Mouse (Mus musculus): ENCODE data around the gene Zfp459. TPM values are rescaled to one million over a fixed set of nuclear protein-coding genes. Genes with fewer than 3 reads are reported as not detected.
A peak's percentile ranks its signal among the peaks of the same experiment; 100 is the strongest.
"Not testable (repeated sequence)": the region's sequence is repeated elsewhere in the genome, so short reads cannot be mapped to it uniquely, and the experiment has no call there.

Gene Zfp459
- 1 to 10 TPM; 3.4 to 5.9 (median 4.4) TPM for total RNA-seq (2022)

DNA sequence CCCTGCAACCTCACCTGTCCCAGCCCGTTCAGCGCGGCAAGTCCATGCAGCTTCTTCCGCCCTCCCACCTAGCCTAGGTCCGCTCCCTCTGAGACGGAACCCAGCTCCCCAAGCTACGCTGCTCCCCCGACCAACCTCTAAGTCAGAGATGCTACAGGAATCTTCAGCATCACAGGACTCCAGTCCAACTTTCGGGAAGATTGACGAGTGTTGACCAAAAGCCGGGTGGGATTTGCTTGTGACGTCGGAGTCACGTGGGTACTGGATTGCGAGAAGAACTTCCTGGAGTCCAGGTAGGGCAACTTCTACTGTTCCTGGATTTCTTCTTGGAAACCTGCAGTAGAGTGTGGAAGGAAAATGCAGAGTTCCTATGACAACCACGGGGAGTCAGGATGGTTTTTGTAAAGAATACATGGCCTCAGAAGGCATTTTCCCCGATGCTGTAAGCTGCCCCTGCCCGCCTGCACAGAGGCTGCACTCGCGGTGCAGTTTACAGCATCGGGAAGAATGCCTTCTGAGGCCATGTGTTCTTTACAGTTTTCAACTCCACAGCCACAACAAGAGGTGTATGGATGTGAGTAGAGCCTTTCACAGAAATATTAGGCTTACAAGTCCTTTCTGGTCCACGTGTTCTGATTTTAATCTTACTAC, at the start of gene Zfp459:
Zfp459 (minus strand) TSS at position 212 of the 651 bp plus-strand sequence.
- peak; percentile 15 to 22 for DNase-seq (ENCODE audit: low spot score in 2 of 2)

DNA sequence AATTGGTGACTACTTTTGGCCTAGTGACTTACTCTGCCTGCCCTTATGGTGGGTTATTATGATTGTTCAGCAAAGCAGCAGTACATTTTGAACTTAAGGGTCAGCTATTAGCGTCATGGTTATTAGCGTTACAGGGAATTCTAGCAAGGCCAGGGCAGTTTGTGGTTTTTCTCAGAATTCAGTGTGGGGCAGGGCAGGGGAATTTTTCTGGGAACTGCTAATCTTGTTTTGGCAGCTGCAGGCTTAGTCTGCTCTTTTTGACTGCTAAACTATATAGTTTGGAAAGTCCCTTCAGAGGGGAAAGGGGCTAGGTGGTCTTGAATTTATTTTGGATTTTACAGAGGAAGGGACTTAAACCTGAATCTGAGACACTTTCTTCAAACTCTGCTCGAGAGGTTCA, 48.1 kb upstream of the Zfp459 start:
- DNase-seq (ENCODE audit: low spot score in 2 of 2): no peak

DNA sequence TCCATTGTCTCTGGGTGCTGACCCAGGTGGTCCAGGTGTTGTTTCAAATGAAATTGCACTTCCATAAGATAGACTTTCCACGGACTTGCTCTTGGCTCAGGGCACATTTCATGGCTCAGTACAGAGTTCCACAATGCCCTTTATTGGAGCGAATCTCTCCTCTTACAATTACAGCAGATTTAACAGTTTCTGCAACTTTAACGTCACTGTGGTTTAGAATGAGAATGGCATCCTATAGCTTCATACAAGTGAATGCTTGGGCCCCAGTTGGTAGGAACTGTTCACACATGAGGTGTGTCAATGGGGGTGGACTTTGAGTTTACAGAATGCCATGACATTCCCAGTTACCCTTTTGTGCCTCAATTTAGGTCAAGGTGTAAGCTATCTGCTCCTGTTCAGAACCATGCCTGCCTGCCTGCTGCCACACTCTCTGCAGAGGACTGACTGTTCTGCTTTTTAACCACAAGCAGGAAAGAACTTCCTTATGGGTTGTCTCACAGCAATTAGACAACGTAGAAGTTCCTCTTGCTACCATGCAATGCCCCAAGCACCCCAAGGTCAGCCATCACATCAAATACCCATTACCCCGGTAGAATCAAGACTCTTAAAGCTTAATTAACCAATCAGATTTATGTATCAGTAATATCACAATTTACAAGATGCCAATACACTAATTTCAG, 42.4 kb upstream of the Zfp459 start:
- not testable (repeated sequence) for DNase-seq (ENCODE audit: low spot score in 2 of 2)

DNA sequence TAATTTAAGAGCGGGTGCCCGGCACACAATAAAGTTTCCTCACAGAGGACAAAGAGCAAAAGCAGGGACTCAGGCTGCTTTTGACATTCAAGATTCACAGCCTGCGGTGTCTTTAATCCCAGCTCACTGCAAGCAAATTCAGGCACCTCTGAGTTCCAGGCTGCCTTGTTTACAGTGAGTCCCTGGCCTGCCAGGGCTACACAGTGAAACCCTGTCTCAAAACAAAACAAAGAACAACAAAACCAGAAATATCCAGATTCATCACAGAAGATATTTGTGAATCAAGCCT, 30.7 kb upstream of the Zfp459 start:
- DNase-seq (ENCODE audit: low spot score in 2 of 2): no peak

DNA sequence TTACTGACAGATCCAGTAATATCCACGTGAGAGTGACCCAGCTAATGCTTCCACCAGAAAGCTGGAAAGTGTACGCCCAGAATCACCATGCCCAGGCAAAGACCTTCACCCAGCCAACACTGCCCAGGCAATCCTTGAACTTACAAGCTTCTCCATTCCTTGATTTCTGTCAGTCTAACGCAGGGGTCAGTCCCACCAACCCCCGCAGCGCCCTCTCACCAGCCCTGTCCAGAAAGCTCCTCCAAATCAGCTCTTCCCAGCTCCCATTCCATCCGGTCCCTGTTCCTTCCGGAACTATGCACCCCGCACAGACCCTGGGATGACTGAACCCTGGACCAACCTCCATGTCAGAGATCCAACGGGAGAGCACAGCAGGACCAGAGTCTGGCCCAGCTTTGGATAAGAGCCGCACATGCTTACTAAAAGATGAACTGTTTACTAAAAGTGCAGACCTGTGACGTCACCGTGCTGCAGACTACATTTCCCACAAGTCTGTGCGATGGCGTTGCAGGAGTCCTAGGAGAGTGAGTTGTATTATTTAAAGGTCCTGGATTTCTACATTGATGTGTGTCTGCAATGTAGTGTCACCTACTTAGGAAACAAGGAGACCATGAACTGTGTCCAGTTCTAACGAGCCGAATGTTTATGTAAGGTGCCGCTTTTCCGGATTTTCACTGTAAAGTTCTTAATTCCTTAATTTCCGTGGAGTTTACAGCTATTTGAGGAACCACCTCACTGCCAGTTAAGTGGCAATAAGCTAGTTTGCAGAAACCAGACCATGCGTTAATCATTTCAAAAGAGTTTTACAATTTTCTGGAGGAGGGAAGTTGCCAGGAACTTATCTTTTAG, 30.2 kb upstream of the Zfp459 start, which contains the start of gene Zfp874a:
Zfp874a (minus strand) TSS at position 453 of the 849 bp plus-strand sequence.
- DNase-seq (ENCODE audit: low spot score in 2 of 2): peak; percentile 93

DNA sequence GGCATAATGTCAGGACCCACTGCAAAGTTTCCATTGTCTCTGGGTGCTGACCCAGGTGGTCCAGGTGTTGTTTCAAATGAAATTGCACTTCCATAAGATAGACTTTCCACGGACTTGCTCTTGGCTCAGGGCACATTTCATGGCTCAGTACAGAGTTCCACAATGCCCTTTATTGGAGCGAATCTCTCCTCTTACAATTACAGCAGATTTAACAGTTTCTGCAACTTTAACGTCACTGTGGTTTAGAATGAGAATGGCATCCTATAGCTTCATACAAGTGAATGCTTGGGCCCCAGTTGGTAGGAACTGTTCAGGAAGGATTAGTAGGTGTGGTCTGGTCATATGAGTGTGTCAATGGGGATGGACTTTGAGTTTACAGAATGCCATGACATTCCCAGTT, 15.9 kb upstream of the Zfp459 start:
- DNase-seq (ENCODE audit: low spot score in 2 of 2): not testable (repeated sequence)

DNA sequence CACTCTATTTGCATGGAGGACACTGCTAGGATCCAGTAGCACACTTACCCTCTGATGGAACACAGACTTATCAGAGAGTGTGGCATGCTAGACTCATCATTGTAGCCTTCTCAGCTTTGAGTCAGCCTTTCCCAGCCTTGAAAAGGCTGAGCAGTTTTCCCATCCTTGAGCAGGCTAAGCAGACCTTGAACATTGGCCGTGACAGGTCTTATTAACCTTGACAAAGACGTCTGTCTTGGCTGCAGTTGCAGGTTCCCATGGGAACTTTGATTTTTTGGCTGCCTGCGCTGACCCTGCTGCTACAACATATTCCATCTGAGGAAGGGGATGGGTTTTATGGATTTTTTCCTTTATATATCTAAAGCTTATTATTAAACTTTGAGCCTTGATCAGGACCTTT, 6.9 kb upstream of the Zfp459 start:
- DNase-seq (ENCODE audit: low spot score in 2 of 2): no peak

DNA sequence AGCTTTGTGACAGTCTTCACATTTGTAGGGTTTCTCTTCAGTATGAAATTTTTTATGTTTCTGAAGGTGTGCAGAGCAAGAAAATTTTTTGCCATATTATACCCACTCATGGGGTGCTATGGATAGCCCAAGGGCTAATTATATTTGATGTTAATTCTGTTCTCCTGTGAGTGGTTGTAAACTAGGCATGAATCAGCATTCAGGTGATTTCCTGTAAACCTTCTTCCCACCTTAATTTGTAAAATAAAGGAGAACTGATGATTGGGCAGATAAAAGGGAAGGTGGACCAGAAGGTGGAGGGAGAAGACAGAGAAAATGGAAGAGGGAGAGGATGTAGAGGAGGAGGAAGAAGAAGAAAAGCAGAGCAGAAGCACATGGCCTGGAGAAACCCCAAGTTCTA, 4.5 kb upstream of the Zfp459 start:
- DNase-seq (ENCODE audit: low spot score in 2 of 2): not testable (repeated sequence)

DNA sequence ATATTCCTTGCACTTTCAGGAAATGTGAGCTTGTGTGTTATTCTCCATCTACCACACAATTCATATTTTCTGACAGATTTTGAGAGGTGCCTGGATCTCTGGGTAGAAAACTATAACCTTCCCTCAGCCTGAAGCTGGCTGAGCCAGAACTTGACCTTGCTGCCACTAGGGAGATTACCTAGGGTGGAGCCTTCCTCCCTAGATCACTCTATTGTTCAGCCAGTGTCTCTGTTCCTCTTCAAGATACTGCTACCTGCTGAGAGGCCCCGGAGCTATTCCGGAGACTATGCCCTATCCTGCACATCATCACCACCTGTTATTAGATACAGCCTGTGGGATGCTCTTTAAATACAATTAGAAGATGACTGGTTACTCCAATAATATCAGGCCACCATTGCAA, 1.3 kb upstream of the Zfp459 start:
- DNase-seq (ENCODE audit: low spot score in 2 of 2): not testable (repeated sequence)

DNA sequence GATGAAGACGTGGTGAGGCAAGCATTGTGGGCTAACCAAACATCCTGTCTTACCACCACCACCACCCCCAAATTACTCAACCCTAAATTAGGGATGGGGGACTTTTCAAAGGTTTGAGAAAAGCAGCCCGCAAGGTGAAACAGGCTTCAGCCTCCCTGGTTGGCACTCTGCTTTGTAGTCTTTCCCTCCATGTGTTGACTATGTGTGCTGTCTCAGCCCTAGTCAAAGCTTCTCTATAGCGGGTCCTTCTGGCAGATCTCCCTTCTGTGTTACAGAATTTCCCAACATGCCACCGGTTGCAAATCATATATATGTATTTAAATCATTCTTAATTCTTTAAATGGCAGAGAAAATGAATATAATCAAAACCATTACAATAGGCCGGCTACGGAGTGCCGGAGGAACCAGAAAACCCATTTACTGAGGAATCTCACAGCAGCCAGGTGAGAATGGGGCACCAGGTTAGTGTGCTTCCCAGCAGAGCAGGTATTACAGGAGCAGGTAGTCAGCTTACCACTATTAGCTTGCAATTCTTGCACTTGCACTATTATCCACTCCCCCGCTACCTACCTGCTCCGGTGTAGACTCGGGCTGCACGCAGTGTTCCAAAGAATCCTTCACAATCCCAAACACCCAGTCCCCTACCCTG, 536 bp downstream of the Zfp459 start:
- no peak for DNase-seq (ENCODE audit: low spot score in 2 of 2)

DNA sequence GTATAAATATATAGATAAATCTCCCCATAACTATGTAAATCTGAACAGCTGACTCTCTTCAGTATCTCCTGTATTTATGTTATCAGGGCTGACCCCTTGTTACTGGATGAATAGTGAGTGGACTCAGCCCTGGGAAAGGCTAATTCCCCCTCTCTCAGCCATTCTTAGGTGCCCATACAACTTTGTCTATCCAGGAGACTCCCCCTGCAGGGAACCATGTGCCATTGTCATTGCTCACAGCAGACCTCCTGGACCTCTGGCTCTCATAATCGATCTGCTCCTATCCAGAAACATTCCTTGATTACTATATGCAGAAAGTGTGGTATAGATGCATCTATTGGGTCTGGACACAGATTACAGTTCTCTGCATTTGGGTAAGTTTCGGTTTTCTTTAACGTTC, 4.4 kb downstream of the Zfp459 start:
- DNase-seq (ENCODE audit: low spot score in 2 of 2): no peak

DNA sequence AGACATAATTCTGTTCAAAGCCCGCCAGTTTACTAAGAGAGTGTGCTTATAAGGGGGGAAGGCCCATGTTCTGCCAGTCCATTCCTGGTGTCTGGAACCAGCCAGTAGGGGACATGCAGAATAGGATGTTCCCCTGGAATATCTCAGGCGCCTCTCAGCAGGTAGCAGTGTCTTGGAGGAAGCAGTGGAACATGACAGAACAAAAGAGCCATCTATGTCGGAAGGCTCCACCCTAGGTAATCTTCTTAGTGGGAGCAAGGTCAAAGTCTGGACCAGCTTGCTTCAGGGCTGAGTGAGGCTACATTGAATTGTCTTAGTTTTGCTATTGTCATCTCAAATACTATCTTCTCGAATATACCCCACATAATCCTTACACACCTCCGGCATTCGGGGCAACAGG, 5.5 kb downstream of the Zfp459 start:
- no peak for DNase-seq (ENCODE audit: low spot score in 2 of 2)

DNA sequence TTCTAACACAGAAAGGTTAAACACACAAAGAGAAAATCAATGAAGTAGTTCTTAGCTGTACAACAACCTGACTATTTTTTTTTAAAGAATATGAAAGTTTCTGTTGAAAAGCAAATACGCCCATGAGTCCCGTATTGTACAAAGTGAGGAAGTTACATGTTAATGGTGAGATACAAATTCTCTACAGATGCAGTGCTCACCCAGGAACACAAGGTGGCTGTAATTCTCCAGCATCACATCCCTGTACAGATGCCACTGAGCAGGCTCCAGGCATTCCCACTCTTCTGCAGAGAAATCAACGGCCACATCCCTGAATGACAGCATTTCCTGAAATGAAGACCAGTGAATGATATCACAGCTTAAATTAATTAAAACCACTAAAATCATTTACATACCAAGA, 7.6 kb downstream of the Zfp459 start:
- DNase-seq (ENCODE audit: low spot score in 2 of 2): not testable (repeated sequence)

DNA sequence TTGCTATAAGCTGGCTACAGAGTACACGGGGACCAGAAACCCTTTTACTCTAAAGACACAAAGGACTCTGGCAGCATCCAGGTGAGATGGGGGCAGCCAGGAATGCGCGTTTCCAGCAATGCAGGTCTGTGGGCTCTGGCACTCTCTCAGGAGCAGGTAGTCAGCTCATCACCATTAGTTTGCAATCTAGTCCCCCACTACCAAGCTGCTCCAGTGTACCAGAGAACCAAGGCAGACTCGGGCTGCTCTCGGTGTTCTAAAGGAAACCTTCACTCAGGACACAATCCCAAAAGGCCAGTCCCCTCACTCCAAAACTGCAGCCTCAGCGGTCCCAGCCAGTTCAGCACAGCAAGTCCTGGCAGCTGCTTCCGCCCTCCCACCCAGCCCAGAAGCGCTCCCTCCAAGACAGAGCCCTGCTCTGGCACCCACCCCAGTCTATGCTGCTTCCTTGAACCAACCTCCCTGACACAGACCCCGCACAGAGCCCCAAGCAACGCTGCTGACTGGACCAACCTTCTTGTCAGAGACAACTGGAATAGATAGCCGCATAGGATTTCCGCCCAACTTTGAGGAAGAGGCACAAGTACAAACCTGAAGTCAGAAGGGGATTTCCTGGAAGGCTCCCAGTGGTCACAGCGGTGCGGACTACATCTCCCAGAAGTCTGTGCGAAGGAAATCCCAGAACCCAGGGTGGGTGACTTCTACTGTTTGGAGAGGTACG, 21.9 kb downstream of the Zfp459 start, which contains the start of gene Zfp429:
Zfp429 (minus strand) TSS at position 637 of the 721 bp plus-strand sequence.
- DNase-seq (ENCODE audit: low spot score in 2 of 2): peak; percentile 48 to 55

DNA sequence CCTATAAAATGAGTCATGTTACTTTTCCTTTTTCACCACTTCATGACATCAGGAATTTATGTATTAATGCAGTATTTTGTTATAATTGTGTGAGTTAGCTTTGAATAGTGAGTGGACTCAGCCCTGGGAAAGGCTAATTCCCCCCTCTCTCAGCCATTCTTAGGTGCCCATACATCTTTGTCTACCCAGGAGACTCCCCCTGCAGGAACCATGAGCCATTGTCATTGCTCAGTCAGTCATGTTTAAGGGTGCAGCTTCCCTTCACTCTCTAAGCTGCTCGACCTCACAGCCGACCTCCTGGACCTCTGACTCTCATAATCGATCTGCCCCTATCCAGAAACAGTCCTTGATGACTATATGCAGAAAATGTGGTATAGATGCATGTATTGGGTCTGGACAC, 45.0 kb downstream of the Zfp459 start:
- not testable (repeated sequence) for DNase-seq (ENCODE audit: low spot score in 2 of 2)

DNA sequence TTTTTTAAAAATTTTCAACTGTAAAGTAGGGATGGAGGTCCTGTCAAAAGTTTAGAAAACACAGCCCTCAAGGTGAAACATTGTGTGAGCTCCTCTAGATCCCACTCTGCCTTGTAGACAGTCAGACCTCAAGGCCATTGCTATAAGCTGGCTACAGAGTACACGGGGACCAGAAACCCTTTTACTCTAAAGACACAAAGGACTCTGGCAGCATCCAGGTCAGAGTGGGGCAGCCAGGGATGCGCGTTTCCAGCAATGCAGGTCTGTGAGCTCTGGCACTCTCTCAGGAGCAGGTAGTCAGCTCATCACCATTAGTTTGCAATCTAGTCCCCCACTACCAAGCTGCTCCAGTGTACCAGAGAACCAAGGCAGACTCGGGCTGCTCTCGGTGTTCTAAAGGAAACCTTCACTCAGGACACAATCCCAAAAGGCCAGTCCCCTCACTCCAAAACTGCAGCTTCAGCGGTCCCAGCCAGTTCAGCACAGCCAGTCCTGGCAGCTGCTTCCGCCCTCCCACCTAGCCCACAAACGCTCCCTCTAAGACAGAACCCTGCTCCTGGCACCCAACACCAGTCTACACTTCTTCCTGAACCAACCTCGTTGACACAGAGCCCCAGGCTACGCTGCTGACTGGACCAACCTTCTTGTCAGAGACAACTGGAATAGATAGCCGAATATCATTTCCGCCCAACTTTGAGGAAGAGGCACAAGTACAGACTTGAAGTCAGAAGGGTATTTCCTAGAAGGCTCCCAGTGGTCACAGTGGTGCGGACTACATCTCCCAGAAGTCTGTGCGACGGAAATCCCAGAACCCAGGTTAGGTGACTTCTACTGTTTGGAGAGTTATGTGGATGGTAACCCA, 45.9 kb downstream of the Zfp459 start, which contains the start of the genes Gm28041 and Zfp456:
Gm28041 (minus strand) TSS at position 684 of the 862 bp plus-strand sequence.
Zfp456 (minus strand) TSS at position 761 of the 862 bp plus-strand sequence.
- peak; percentile 18 to 31 for DNase-seq (ENCODE audit: low spot score in 2 of 2)

DNA sequence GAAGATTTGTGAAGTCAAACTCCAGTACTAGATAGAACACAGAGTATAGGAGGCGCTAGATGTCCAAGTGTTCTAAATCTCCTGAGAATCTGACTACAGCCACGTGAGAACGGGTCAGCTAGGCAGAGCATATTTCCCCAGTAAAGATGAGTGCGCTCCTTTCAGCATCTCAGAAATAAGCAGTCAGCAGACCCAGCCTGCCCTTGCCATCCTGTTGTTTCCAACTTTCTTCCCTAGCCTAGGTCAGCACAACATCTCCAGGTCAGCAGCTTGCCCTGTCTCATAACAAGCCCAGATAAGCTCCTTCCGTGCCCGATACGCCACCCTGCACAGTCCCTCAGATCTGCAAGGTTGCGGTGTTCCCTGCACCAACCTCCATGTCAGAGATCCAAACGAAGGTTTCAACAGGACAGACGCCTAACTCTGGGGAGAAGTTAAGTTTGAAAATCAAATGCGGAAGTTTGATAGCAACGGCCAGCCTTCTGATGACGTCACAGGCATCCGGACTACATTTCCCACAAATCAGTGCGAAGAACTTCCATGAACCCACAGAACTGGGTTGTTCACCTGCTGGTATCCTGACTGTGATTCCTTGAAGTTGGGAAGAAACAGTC, 61.0 kb downstream of the Zfp459 start, which contains the start of the genes Gm28044 and Zfp953:
Gm28044 (minus strand) TSS at position 406 of the 614 bp plus-strand sequence.
Zfp953 (minus strand) TSS at position 475 of the 614 bp plus-strand sequence.
- peak; percentile 87 to 89 for DNase-seq (ENCODE audit: low spot score in 2 of 2)

Measured in layer of hippocampus, adult 8-10 months (tissue).